Mouse (Mus musculus) heart, postnatal 25 days (tissue): ENCODE results near the gene Tfcp2l1. TPM values are rescaled to one million over a fixed set of nuclear protein-coding genes. Genes with fewer than 3 reads are reported as not detected.
"Not testable (repeated sequence)": the region's sequence is repeated elsewhere in the genome, so short reads cannot be mapped to it uniquely, and the experiment has no call there.

Source experiments
- DNase-seq: peaks from one replicate; pipeline ENCODE4 v3.0.0; 2022; ENCODE audit warnings: low spot score
- intact Hi-C: fragments of 180-260 bp; cut with DNase I; formaldehyde crosslinking; loops from one replicate; pipeline ENCODE4 v1.15.1; 2025
- total RNA-seq, 2 experiments: library from RNA; stranded (reverse); gene quantifications; 2 replicates each; pipeline ENCODE4 v1.2.3; 2021

Gene Tfcp2l1
- total RNA-seq = under 1 TPM; 0.39 to 0.78 TPM

DNA sequence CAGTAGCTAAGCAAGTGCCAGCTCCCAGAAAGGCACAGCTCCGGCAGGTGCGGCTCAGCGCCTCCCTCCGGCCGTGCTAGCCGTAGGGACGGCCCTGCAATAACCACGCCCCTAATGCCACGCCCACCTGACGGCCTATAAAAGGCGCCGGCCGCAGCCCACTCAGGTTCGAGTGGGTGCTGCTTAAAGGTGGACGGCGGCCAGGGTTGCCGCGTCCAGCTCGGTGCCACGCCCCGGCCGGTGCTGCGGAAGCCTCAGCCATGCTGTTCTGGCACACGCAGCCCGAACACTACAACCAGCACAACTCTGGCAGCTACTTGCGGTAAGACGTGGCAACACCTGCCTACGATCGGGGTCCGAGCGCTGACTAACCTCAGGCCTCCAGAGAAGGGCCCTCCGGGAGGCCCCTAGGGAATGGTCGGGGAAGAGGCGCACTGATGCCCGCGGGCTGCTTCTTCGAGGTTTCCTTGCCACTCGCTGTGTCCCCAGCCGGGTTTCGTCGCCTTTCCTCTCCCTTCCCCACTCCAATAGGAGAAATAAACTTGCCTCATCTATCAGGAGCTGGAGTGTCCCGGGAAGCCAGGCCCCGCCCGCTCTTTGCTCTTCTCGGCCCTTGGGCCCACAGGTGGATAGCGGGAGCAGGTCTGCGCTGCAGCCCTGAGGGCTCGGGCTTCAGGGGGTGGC lies at the start of gene Tfcp2l1:
Tfcp2l1 (plus strand) TSS at position 165 of the 684 bp plus-strand sequence.
- intact Hi-C loops = no loop called here
- DNase-seq = peak; percentile 36

DNA sequence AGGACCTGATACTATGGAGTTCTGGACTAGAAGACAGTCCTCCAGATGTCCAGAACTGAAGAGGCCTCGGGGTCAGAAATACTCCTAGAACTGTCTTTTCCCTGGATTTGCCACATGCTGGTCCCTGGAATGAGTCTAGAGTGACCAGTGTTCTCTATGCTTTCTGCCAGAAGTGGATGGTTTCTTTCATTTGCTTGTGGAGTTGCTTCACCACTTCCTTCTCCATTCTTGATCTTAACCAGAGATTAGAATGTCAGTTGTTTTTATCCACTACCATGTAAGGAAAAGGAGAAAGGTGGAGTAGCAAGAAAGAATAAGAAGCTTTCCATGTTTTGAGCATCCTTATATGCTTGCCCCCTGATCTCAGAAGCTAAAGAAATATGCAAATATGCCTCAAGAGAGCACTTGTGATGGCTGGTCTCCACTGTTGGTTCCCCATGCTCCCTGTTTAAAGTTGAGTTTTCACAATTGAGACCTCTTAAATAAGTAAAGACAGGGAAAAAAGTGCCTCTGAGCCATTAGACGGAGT lies 47.5 kb upstream of the Tfcp2l1 start:
- intact Hi-C loops = no loop called here
- DNase-seq = no peak

DNA sequence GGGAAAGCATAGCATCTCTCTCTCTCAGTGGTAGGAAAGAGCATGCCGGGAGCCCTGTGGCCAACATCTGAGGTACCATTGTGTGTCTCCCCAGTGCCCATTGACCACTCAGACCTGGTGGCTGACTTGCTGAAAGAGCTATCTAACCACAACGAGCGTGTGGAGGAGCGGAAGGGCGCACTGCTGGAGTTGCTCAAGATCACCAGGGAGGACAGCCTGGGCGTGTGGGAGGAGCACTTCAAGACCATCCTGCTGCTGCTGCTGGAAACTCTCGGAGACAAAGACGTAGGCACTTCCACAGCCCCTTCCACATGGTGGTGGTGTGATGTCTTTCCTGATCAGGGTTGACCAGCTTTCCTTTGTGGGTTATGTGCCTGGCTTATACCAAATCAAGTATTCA lies 46.6 kb upstream of the Tfcp2l1 start:
- intact Hi-C loops = no loop called here
- no peak for DNase-seq

DNA sequence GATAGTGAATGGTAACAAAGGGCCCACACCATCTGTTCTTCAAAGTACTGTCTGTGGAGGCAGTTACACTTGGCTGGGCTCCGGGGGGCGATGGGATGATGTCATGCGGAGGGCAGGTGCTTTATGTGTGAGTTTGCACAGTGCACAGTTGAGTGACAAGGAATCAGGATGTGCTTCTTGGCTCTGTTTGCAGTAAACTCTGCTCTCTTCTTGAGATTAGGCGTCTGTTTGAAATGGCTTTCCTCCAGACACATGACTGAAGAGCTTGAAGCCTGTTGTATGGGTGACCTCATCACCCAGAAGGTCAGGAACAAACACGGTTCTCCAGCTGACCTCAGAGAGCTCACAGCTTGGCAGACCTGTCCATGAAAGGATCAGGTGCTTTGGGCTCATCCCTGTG lies 38.0 kb upstream of the Tfcp2l1 start:
- no peak for DNase-seq
- intact Hi-C loops = no loop called here

DNA sequence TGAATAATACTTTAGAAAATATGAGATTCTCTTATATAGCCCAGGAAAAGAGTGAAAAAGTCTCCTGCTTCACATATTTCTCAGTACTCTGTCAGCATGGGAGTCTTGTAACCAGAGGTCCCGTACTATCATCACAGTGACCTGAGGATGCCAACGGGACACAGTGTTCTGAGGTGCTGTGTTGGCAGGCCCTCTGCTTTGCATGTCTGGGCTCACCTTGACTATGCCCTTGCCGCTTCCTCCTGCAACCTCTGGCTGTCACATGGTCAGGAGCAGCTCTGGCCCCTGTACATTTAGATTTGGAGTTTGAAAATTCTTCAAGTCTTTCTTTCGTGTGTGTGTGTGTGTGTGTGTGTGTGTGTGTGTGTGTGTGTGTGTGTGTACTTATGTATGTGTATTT lies 34.8 kb upstream of the Tfcp2l1 start:
- DNase-seq = no peak
- intact Hi-C loops = no loop called here

DNA sequence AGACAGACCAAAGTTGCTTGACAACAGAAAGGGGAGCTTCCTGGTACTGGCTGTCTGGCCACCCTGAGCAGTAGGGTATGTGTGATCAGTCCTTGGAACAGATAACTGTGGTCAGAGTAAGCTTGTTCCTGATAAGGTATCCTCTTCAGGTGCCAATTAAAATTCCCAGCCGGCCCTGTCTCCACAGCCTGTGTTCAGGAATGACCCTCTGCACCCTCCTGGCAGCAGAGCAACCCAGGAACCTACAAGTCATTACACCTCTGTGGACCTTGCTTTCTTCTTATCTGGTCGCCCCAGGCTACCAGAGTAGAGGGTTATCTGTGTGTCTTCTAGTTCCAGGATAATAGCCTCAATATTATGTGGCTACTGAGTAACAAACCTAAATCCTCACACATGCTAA lies 32.4 kb upstream of the Tfcp2l1 start:
- intact Hi-C loops = no loop called here
- no peak for DNase-seq

DNA sequence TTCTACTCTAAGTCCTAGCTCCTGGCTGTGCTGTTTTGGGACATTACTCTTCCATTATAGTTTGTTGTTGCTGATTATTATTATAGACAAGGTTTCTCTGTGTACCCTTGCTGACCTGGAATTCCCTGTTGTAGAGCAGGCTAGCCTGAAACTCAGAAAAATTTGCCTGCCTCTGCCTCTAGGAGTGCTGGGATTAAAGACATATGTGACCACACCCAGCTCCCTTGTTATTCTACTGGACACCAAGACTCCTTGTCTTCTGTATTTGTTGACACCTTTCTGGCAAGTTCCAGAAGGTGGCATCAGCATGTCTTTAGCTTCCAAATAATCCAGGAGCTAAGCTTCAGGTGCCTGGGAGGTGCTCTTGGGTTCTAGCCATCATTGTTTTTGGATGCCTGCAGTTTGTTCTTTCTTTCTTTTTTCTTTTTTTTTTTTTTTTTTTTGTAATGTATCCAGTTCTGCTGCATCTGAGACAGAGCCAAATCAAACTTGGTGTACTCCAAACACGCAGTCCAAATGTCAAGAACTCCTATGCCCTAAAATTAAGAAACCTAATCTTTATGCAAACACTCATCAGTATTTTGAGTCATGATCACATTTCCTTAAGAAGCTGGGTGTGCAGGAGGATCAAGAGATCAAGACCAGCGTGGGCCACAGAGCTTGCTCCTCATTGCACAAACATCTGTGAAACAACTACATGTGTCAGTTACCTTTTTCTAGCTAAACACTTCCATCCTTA lies 30.1 kb upstream of the Tfcp2l1 start:
- intact Hi-C loops = no loop called here

DNA sequence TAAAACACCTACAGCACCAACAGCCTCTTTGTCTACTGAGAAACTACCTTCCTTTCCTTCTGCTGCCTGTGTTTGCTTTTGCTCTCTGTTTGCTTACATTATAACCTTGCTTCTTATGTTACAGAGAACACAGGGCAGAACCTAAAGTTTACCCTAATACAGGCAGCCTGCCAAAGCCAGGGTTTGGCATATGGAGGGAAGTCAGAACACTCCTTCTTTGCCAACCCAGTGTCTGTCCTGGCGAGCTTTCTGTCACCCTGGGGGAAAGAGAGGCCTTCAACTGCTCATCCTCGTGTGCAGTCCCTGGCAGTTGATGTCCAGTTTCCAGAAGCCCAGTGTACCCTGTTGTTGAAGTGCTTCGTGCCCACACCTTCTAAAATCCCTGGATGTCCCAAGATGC lies 29.4 kb upstream of the Tfcp2l1 start:
- no peak for DNase-seq
- intact Hi-C loops = no loop called here

More for the DNA sequence above, 30.1 kb upstream of the Tfcp2l1 start:
- DNase-seq = no peak

DNA sequence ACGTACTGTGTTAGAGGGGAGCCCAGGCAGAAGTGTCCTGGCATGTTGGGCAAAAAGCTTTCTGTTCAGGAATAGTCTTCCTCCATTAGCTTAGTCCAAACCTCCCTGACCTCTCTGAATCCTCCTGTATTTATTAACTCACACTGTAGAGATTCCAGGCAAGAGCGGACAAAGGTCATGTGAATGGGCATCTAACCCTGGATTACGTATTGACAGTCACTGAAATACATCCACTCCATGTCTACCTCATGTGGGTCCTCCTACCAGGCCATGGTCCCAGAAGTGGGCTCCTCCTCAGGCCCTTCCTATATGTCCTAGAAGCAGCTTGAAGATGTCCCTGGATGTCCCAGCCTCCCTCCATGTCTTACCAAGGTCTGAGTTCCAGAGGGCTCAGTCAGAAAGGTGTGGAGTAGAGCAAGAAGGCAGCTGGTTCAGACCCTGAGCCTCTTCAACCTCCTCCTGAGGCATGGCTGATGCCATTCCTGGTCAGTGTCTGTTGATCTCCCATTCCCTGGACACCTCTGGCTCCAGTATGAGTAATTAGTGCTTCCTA lies 14.0 kb upstream of the Tfcp2l1 start:
- intact Hi-C loops = no loop called here
- no peak for DNase-seq

DNA sequence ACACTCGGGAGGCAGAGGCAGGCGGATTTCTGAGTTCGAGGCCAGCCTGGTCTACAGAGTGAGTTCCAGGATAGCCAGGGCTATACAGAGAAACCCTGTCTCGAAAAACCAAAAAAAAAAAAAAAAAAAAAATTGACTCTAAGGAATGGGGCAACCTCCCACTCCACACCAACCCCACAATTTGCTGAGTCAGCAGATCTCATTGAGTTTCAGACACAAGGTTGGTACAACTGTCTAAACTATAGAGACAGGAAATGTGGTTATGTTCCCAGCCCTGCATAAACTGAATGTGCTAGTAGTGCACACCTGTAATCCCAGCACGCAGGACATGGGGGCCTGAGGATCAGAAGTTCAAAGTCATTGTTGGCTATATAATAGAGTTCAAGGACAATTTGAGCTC lies 6.7 kb upstream of the Tfcp2l1 start:
- intact Hi-C loops, DNase-seq: not testable (repeated sequence)

DNA sequence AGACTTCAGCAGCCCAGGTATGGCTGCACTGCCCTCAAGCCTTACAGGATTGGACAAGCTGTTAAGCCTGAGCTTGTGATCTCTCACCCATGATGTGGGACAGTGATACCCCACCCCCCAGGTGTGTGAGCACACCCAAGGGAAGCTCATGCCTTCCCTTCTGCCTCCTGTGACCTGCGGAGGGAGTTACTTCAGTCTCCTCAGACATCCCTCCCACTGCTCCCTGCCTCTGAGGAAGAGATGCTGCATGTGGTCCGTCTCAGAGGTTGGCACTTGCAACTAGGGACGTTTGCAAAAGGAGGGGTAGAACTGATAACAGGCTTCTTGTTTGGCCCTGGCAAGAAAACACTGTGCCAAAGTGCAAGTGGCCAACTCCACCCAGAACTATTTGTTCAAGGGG lies 4.9 kb upstream of the Tfcp2l1 start:
- no peak for DNase-seq
- intact Hi-C loops = no loop called here

DNA sequence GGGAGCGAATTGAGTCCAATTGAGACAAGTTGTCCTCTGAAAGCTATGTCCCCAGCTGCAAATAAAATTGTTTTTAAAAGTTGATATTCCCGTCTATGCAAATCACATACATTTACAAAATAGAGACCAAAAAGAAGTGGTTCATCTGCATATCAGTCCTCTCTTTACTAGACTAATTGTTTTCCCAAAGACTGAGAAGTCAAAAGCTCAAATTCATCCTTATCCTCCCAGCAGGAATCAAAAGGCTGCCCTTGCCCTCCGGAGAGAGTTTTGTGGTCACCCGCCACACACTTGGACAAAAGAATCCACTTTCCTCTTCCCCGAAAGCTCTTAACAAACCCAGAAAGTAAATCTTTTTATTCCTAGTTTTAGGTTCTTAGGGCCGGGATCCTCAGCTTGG lies 2.3 kb upstream of the Tfcp2l1 start:
- no peak for DNase-seq
- intact Hi-C loops = no loop called here

DNA sequence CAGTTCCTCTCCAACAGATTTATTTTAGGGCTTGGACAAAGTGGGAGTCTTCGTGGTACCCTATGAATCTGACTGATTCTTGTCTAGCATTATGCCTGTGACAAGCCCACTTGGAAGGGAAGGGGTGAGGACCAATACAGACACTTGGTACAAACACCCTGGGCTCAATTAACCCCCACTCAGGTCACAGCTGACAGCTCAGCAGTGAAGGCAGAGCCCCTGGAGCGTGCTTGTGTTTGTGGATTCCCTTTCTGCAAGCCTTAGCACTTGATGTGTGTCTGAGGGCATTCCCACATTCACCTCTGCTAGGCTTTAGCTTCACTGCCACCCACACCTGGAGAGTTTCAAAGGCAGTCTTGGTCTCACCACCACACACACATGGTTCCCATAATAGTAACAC lies 1.8 kb upstream of the Tfcp2l1 start:
- intact Hi-C loops = no loop called here
- no peak for DNase-seq

DNA sequence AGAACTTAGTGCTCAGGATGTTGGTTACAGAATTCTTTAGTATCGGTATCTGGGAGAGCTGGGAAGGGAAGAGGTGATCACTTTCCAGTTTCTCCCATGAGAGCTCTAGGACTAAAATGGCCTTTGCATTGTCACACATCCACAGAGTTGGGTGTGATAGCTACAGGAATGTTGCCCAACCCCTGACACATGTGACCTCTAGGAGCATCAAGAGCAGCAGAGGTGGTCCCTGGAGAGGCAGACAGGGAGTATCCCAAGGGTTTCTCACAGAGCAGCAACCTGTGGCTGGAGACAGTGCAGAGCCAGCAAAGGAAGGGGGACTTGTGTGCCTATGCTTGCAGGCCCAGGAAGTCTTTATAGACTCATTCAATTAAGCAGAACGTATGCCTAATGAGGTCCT lies 1.3 kb upstream of the Tfcp2l1 start:
- intact Hi-C loops = no loop called here
- DNase-seq = no peak

DNA sequence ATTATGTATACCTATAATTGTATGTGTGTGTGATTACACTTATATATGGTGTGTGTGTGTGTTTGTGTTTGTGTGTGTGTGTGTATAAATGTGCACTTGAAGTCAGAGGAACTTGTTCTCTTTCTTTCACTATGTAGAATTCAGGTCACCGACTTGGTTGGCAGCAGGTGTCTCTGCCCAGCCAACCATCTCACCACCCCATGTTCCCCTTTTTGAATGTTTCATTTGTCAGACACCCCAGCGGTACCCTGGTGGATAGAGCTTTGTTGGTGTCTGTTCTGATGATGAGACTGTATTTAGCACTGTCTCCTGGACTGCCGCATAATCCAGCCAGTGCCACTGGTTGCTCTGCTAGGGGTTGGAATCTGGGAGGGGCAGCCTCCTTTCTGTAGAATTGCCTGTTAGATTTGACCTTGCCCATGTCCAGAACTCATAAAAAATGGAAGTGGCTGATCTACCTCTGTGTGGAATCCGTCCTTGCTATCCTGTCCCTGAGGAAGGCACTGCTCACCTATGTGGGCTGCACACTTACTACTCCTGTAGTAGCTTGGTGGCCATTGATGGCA lies 5.8 kb downstream of the Tfcp2l1 start:
- intact Hi-C loops = no loop called here
- DNase-seq = no peak

DNA sequence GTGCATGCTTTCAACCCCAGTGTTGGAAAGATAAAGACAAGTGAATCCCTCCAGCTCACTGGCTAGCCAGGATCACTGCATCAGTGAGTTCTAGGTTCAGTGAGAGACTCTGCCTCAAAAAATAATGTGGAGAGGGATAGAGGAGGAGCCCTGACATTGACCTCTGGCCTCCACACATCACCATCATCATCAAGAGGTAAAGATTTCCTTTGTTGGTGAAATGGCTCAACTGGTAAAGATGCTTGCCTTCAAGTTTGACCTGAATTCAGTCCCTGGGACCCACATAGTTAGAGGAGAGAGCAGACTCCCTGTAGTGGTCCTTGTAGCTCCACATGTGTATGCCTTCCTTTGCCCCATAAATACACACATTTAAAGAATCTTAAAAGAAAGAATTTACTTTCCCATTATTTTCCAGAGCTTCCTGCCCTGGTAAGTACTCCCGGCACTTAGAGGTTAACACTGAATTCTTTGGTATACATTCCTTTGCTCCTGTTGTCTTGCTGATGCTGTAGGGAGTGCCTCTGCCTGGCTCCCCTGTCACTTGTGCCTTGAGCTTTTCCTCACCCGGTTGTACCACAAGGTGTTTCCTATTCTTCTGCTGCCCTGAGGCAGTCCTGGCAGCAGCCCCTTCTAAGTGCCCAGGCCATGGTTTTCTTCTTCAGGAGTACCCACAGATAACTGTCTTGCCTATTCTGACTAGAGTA lies 14.7 kb downstream of the Tfcp2l1 start:
- intact Hi-C loops = no loop called here
- no peak for DNase-seq

DNA sequence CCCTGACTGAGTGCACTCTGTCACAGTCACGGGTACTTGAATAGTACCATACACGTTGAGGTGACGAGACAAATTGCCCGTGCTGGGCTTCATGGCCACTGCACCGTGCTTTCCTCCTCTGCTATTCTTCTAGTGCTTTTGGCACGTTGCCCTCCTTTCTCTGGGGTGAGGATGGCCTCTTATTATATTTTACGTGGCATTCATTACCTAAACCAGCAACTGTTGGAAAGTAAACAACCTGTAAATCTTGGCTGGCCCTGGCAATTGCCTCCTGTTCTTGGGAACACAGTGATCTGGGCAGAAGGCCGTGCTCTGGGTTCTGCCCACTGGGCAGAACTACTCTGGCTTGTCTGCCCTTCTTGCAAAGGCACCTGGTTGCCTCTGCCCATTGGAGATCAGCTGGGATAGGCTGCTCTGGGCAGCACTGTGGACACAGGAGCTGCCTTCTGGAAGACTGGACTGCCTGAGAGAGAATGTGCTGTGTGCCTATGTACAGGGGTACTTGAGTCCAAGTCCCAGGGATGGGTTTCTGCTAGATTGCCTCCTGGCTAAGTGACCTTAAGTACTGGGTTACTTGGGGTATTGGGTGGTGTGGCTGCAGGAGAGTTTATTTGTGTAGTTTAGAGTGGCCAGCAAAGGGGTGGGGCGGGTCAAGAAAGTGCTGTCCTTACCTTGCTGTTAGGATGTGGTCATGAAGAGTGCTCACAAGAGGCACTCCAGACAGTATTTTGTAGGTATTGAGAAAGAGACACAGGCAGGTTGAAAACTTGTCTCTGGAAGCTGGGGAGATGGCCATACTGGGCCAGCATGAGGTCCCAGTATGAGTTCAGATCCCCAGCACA lies 15.6 kb downstream of the Tfcp2l1 start:
- DNase-seq = no peak
- intact Hi-C loops = no loop called here

DNA sequence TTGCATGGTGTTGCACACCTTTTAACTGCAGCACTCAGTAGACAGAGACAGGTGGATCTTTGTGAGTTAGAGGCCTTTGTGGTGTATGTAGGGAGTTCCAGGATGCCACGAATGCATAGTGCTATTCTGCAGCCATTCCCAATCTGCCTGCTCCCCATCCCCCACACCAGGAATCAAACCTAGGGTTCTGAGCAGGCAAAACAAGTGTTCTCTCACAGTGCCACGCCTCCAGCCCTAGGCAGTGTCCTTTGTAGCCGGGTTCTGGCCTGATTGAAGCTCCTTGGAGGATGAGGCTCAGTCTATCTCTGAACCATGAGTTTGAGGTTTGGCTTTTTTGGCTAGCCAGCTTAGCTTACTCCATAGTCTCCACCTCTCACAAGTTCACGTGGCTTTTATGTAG lies 18.0 kb downstream of the Tfcp2l1 start:
- no peak for DNase-seq
- intact Hi-C loops = no loop called here

DNA sequence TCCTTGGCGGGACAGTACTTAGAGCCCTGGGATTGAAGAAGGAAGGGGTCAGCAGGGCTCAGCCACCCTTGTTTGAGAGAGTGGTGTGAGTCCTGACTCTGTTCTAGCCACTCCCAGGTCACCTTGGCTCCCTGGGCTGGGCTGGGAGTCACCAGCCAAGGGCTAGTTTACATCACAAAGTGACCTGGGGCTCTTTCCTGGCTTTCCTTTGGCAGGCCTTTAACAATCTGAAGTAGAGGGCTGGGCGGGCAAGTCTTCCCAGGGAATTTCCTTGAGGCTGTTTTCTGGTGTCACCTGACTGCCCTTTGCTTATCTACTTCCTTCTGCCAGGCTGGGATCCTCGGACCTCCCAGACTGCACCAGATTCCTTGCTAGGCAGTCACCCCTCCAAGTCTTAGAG lies 20.3 kb downstream of the Tfcp2l1 start:
- intact Hi-C loops = no loop called here
- DNase-seq = no peak
